Mouse (Mus musculus): ENCODE results near the gene Ect2. TPM values are rescaled to one million over a fixed set of nuclear protein-coding genes. Genes with fewer than 3 reads are reported as not detected.
A peak's percentile ranks its signal among the peaks of the same experiment; 100 is the strongest.

Ect2 gene
- polyA plus RNA-seq (2015; fragmentation: Nextera tagmentation; extraction: Ambion mirVana) = 37.1 and 40.7 TPM in 2 replicates

GRCm38 (mm10) chr3:27153701-27154209 lies at the start of gene Ect2:
Gene Ect2 (minus strand): TSS chr3:27153878.
- H3K4me2 ChIP-seq (ENCODE audit: low read depth, low read length) = peak within 1 kb of the TSS; percentile 65
- H3K9ac ChIP-seq (ENCODE audit: low read depth, low read length) = peak within 1 kb of the TSS; percentile 94
- no peaks in the 10 kb centered on the region for H3K27me3 ChIP-seq (ENCODE audit: control insufficient read depth, insufficient read depth, low read depth, low read length)
- ATAC-seq (ENCODE audit: low read depth) = peak; percentile 96
- H3K9me3 ChIP-seq (replicated peaks; ENCODE audit: control insufficient read depth, low read length) = no peaks in the 10 kb centered on the region
- peaks cover 16% of the 10 kb centered on the region for H3K36me3 ChIP-seq (ENCODE audit: control insufficient read depth, insufficient read depth)
- peaks cover 28% of the 10 kb centered on the region for H3K4me1 ChIP-seq (ENCODE audit: control insufficient read depth, low read depth, low read length)
- H3K4me3 ChIP-seq (ENCODE audit: low read depth, low read length) = peak within 1 kb of the TSS; percentile 94
- peak within 1 kb of the TSS; percentile 88 for H3K27ac ChIP-seq (ENCODE audit: low read length)
- WGBS (ENCODE audit: insufficient replicate concordance) = under 1% methylated on average over 37 of the region's 37 CpGs

- no peak overlapping the region for H3K4me3 ChIP-seq (ENCODE audit: low read depth, low read length)
- H3K9ac ChIP-seq (ENCODE audit: low read depth, low read length) = no peak overlapping the region
- 58% methylated on average over 5 of the region's 5 CpGs for WGBS (ENCODE audit: insufficient replicate concordance)
- H3K9me3 ChIP-seq (replicated peaks; ENCODE audit: control insufficient read depth, low read length) = no peaks in the 10 kb centered on the region
- H3K36me3 ChIP-seq (ENCODE audit: control insufficient read depth, insufficient read depth) = no peaks in the 10 kb centered on the region
- H3K27ac ChIP-seq (ENCODE audit: low read length) = no peak overlapping the region
- no peaks in the 10 kb centered on the region for H3K27me3 ChIP-seq (ENCODE audit: control insufficient read depth, insufficient read depth, low read depth, low read length)
- H3K4me2 ChIP-seq (ENCODE audit: low read depth, low read length) = no peak overlapping the region
- peaks cover 5% of the 10 kb centered on the region for H3K4me1 ChIP-seq (ENCODE audit: control insufficient read depth, low read depth, low read length)
- ATAC-seq (ENCODE audit: low read depth) = peak; percentile 87
Measured at GRCm38 (mm10) chr3:27201728-27202411, 48.2 kb upstream of the Ect2 start.

GRCm38 (mm10) chr3:27199120-27199519 lies 45.4 kb upstream of the Ect2 start:
- Histone ChIP-seq H3K9me3 (replicated peaks; ENCODE audit: control insufficient read depth, low read length) (no peaks in the 10 kb centered on the region), H3K36me3 (ENCODE audit: control insufficient read depth, insufficient read depth) (no peaks in the 10 kb centered on the region), H3K4me1 (ENCODE audit: control insufficient read depth, low read depth, low read length) (peaks cover 5% of the 10 kb centered on the region), H3K4me3 (ENCODE audit: low read depth, low read length) (no peak overlapping the region), H3K9ac (ENCODE audit: low read depth, low read length) (no peak overlapping the region), H3K27ac (ENCODE audit: low read length) (no peak overlapping the region), H3K4me2 (ENCODE audit: low read depth, low read length) (no peak overlapping the region), H3K27me3 (ENCODE audit: control insufficient read depth, insufficient read depth, low read depth, low read length) (no peaks in the 10 kb centered on the region)
- 57% methylated on average over 7 of the region's 7 CpGs for WGBS (ENCODE audit: insufficient replicate concordance)
- no peak for ATAC-seq (ENCODE audit: low read depth)

- Histone ChIP-seq H3K9me3 (replicated peaks; ENCODE audit: control insufficient read depth, low read length) (no peaks in the 10 kb centered on the region), H3K4me3 (ENCODE audit: low read depth, low read length) (no peak overlapping the region), H3K4me2 (ENCODE audit: low read depth, low read length) (no peak overlapping the region), H3K4me1 (ENCODE audit: control insufficient read depth, low read depth, low read length) (peaks cover 8% of the 10 kb centered on the region), H3K9ac (ENCODE audit: low read depth, low read length) (no peak overlapping the region), H3K27ac (ENCODE audit: low read length) (no peak overlapping the region), H3K27me3 (ENCODE audit: control insufficient read depth, insufficient read depth, low read depth, low read length) (no peaks in the 10 kb centered on the region), H3K36me3 (ENCODE audit: control insufficient read depth, insufficient read depth) (no peaks in the 10 kb centered on the region)
- ATAC-seq (ENCODE audit: low read depth) = no peak
- 48% methylated on average over 5 of the region's 5 CpGs for WGBS (ENCODE audit: insufficient replicate concordance)
Measured at GRCm38 (mm10) chr3:27197816-27198215, 44.1 kb upstream of the Ect2 start.

GRCm38 (mm10) chr3:27196529-27196928 lies 42.9 kb upstream of the Ect2 start:
- peaks cover 11% of the 10 kb centered on the region for H3K4me1 ChIP-seq (ENCODE audit: control insufficient read depth, low read depth, low read length)
- H3K27me3 ChIP-seq (ENCODE audit: control insufficient read depth, insufficient read depth, low read depth, low read length) = no peaks in the 10 kb centered on the region
- H3K4me3 ChIP-seq (ENCODE audit: low read depth, low read length) = no peak overlapping the region
- no peak for ATAC-seq (ENCODE audit: low read depth)
- WGBS (ENCODE audit: insufficient replicate concordance) = 36% methylated on average over 1 of the region's 1 CpGs
- H3K9me3 ChIP-seq (replicated peaks; ENCODE audit: control insufficient read depth, low read length) = no peaks in the 10 kb centered on the region
- no peak overlapping the region for H3K4me2 ChIP-seq (ENCODE audit: low read depth, low read length)
- no peak overlapping the region for H3K27ac ChIP-seq (ENCODE audit: low read length)
- H3K9ac ChIP-seq (ENCODE audit: low read depth, low read length) = no peak overlapping the region
- H3K36me3 ChIP-seq (ENCODE audit: control insufficient read depth, insufficient read depth) = no peaks in the 10 kb centered on the region

DNA sequence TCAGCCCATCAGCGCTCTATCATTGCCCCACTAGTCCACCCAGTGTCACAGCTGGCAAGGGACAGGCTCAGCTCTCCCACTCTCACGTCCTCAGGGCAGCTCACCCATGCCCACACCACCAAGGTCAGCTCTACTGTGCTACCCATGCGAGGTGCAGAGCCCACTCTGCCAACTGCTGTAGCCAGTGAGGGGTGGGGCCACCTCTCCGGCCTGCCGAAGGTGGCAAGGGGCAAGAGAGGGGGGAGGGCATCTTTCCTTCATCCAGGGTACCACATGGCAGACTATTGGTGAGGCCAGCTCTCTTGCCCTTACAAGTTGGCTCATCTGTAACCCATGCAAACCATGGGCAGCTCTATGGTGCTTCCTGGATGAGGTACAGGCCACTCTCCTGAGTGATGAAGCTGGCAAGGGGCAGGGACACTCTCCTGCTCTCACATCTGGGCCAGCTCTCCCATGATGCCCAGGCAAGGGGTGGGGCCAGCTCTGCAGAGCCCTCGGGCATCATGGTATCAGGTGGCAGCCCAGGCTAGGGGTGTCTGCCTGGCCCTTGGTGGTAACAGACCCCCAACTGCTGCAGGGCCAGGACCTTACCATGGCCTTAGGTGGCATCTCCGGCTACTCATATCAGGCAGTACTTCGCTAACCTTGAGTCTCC lies 42.0 kb upstream of the Ect2 start:
- Histone ChIP-seq H3K27ac (ENCODE audit: low read length) (no peak overlapping the region), H3K27me3 (ENCODE audit: control insufficient read depth, insufficient read depth, low read depth, low read length) (no peaks in the 10 kb centered on the region), H3K9me3 (replicated peaks; ENCODE audit: control insufficient read depth, low read length) (no peaks in the 10 kb centered on the region), H3K9ac (ENCODE audit: low read depth, low read length) (no peak overlapping the region), H3K4me1 (ENCODE audit: control insufficient read depth, low read depth, low read length) (peaks cover 9% of the 10 kb centered on the region), H3K4me3 (ENCODE audit: low read depth, low read length) (no peak overlapping the region), H3K4me2 (ENCODE audit: low read depth, low read length) (no peak overlapping the region), H3K36me3 (ENCODE audit: control insufficient read depth, insufficient read depth) (no peaks in the 10 kb centered on the region)
- 64% methylated on average over 8 of the region's 8 CpGs for WGBS (ENCODE audit: insufficient replicate concordance)
- no peak for ATAC-seq (ENCODE audit: low read depth)

GRCm38 (mm10) chr3:27195153-27195552 lies 41.5 kb upstream of the Ect2 start:
- no peak for ATAC-seq (ENCODE audit: low read depth)
- peaks cover 9% of the 10 kb centered on the region for H3K4me1 ChIP-seq (ENCODE audit: control insufficient read depth, low read depth, low read length)
- 26% methylated on average over 4 of the region's 4 CpGs for WGBS (ENCODE audit: insufficient replicate concordance)
- no peaks in the 10 kb centered on the region for H3K9me3 ChIP-seq (replicated peaks; ENCODE audit: control insufficient read depth, low read length)
- no peak overlapping the region for H3K27ac ChIP-seq (ENCODE audit: low read length)
- H3K4me2 ChIP-seq (ENCODE audit: low read depth, low read length) = no peak overlapping the region
- no peaks in the 10 kb centered on the region for H3K36me3 ChIP-seq (ENCODE audit: control insufficient read depth, insufficient read depth)
- H3K4me3 ChIP-seq (ENCODE audit: low read depth, low read length) = no peak overlapping the region
- no peaks in the 10 kb centered on the region for H3K27me3 ChIP-seq (ENCODE audit: control insufficient read depth, insufficient read depth, low read depth, low read length)
- H3K9ac ChIP-seq (ENCODE audit: low read depth, low read length) = no peak overlapping the region

- H3K4me1 ChIP-seq (ENCODE audit: control insufficient read depth, low read depth, low read length) = peaks cover 12% of the 10 kb centered on the region
- H3K4me2 ChIP-seq (ENCODE audit: low read depth, low read length) = no peak overlapping the region
- no peaks in the 10 kb centered on the region for H3K9me3 ChIP-seq (replicated peaks; ENCODE audit: control insufficient read depth, low read length)
- WGBS (ENCODE audit: insufficient replicate concordance) = 16% methylated on average over 6 of the region's 6 CpGs
- 0 out of 2 replicates have a peak, but pooled peaks have one; percentile 10 for ATAC-seq (ENCODE audit: low read depth)
- H3K4me3 ChIP-seq (ENCODE audit: low read depth, low read length) = no peak overlapping the region
- no peak overlapping the region for H3K27ac ChIP-seq (ENCODE audit: low read length)
- H3K27me3 ChIP-seq (ENCODE audit: control insufficient read depth, insufficient read depth, low read depth, low read length) = no peaks in the 10 kb centered on the region
- no peaks in the 10 kb centered on the region for H3K36me3 ChIP-seq (ENCODE audit: control insufficient read depth, insufficient read depth)
- H3K9ac ChIP-seq (ENCODE audit: low read depth, low read length) = no peak overlapping the region
Measured at GRCm38 (mm10) chr3:27193844-27194317, 40.2 kb upstream of the Ect2 start.

- Histone ChIP-seq H3K4me1 (ENCODE audit: control insufficient read depth, low read depth, low read length) (peaks cover 12% of the 10 kb centered on the region), H3K4me3 (ENCODE audit: low read depth, low read length) (no peak overlapping the region), H3K9ac (ENCODE audit: low read depth, low read length) (no peak overlapping the region), H3K9me3 (replicated peaks; ENCODE audit: control insufficient read depth, low read length) (no peaks in the 10 kb centered on the region), H3K27me3 (ENCODE audit: control insufficient read depth, insufficient read depth, low read depth, low read length) (no peaks in the 10 kb centered on the region), H3K27ac (ENCODE audit: low read length) (0 out of 2 replicates have a peak overlapping the region, but pooled peaks have one; percentile 14), H3K4me2 (ENCODE audit: low read depth, low read length) (no peak overlapping the region), H3K36me3 (ENCODE audit: control insufficient read depth, insufficient read depth) (no peaks in the 10 kb centered on the region)
- WGBS (ENCODE audit: insufficient replicate concordance) = 53% methylated on average over 6 of the region's 6 CpGs
- peak; percentile 45 for ATAC-seq (ENCODE audit: low read depth)
Measured at GRCm38 (mm10) chr3:27191856-27192255, 38.2 kb upstream of the Ect2 start.

Measured in liver, embryonic 16.5 days (tissue).